Mouse (Mus musculus): ENCODE measurements around the gene Ifi208.
"Not testable (repeated sequence)": the region's sequence is repeated elsewhere in the genome, so short reads cannot be mapped to it uniquely, and the experiment has no call there.

Ifi208 gene

DNA sequence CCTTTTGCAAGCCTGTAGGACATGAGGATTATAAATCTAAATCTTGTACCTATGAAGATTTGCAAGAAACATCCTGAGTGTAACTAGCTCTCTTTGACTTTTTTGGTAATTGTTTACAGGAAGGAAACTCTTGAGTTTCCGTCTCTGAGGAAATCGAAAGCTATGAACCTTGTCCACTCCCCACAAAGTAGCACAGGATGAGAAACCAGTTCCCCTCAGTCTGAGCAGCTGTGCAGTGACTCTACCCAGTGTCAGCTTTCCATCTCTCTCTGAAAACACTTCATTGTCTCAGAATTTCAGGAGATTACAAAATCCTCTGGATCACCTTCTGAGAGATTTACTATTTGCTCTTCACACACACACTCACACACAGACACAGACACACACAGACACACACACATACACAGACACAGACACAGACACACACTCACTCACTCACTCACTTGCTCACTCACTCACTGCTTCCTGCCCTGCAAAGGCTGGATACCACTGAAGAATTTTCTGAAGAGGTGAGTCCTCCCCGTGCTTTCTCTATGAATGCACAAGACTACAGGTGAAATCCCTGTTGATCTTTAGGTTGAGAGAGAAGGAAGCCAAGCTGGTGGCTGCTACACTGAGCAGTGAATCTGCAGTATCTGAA, at the start of gene Ifi208:
Gene Ifi208 (plus strand): TSS at position 218 of the 640 bp plus-strand sequence.
- DNase-seq (ENCODE audit: low spot score in 2 of 2), result not testable (repeated sequence)

- DNase-seq (ENCODE audit: low spot score in 2 of 2), result no peak
These were observed 49.4 kb upstream of the Ifi208 start for GRCm38 (mm10) chr1:173624052-173624451.

GRCm38 (mm10) chr1:173626686-173627085, 46.8 kb upstream of the Ifi208 start:
- no peak for DNase-seq (ENCODE audit: low spot score in 2 of 2)

DNA sequence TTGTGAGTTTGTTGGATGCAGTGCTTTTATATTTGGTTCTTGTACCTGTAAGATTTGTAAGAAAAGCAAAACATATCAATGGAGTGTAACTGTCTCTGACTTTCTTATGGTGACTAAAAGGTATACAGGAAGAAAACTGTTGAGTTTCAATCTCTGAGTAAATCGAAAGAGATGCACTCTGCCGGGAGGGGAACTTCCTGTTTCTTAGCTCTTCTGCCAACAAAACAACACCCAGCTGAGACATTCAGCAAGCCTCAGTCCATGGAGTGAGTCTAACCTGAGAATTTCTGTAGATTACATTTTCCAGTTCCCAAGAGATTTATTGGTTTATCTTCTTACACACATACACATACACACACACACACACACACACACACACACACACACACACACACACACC, 42.9 kb upstream of the Ifi208 start, which contains the start of gene Ifi209:
Gene Ifi209 (plus strand): TSS at position 296 of the 400 bp plus-strand sequence.
- not testable (repeated sequence) for DNase-seq (ENCODE audit: low spot score in 2 of 2)

GRCm38 (mm10) chr1:173633969-173634645, 39.4 kb upstream of the Ifi208 start:
- DNase-seq (ENCODE audit: low spot score in 2 of 2), result no peak

GRCm38 (mm10) chr1:173645393-173645792, 28.1 kb upstream of the Ifi208 start:
- DNase-seq (ENCODE audit: low spot score in 2 of 2), result no peak

DNA sequence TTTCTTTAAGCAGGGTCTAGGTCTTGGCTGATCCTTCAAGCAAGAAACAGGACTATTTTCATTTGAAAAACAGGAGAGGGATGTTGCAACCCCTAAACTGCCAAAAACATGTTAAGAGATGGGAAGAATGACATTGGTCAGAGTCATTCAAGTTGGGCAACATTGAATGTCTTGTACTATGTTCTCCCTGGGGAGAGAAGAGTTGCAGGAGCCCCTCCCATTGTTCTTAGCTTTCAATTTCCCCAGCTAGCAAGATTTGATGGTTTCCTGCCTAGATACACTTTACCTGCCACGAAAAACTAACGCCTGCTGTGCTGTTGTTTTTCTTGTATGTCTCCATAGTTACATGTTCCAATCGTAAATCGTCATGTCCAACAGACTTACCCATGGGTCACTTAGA, 15.5 kb upstream of the Ifi208 start:
- DNase-seq (ENCODE audit: low spot score in 2 of 2), result no peak

DNA sequence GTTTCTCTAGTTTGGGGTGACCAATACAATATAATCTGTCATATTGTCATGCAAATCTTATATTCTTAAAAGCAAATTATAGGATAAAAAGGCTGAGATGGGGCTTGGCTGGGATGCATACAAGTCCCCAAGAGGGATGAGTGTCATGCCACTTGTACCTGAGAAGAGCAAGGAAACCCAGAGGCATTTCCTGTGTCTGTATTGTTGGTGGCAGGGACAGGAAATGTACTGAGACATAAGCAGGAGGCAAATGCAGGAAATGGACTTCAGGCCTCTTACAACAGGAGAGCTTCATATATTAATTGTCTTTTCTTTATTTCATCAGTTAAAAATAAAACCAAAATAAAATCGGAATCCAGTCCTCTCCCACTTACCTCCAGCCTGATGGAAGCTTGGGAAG, 5.1 kb downstream of the Ifi208 start:
- not testable (repeated sequence) for DNase-seq (ENCODE audit: low spot score in 2 of 2)

GRCm38 (mm10) chr1:173694270-173694669, 20.8 kb downstream of the Ifi208 start:
- DNase-seq (ENCODE audit: low spot score in 2 of 2), result no peak

GRCm38 (mm10) chr1:173733219-173733618, 59.7 kb downstream of the Ifi208 start:
- DNase-seq (ENCODE audit: low spot score in 2 of 2), result no peak

DNA sequence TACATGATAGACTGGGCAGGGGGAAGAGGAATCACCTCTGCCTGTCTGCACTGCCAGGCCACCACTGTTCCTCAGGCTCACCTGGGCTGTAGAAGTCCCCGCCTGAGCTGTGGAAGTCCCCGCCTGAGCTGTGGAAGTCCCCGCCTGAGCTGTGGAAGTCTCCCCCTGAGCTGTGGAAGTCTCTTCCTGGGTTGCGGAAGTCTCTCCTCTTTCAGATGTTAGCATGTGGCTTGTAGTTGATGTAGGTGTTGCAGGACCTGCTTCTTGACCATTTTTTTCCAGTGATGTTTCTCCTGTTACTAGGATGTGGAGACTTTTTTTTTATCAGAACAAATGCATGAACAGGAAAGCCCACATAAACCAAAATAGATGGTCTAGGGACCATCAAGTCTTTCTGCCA, 61.5 kb downstream of the Ifi208 start:
- DNase-seq (ENCODE audit: low spot score in 2 of 2), result not testable (repeated sequence)

- DNase-seq (ENCODE audit: low spot score in 2 of 2), result no peak
These were observed 63.5 kb downstream of the Ifi208 start for GRCm38 (mm10) chr1:173736986-173737385.

GRCm38 (mm10) chr1:173740537-173740936, 67.1 kb downstream of the Ifi208 start:
- no peak for DNase-seq (ENCODE audit: low spot score in 2 of 2)

- DNase-seq (ENCODE audit: low spot score in 2 of 2), result no peak
These were observed 68.2 kb downstream of the Ifi208 start, which contains the start of gene Ifi207 for GRCm38 (mm10) chr1:173741656-173742055. Gene Ifi207 (minus strand): TSS chr1:173741747.

DNA sequence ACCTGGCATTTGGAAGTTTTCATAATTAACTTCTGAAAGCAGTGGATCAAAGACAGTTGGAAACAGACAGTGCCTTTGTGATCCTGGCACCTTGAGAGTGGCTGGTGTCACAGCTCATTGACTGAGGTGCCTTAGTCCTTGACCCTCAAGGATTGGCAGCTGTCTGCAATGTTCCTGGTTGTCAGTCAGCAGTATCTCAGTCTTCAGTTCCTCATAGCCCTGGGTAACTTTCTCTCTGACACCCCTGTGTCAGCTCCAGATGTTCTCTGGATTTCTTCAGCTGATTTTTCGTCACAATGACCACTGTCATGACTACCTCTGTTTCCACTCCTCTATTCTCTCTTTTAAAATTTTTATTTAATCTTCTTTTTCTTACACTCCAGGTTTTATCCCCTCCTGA, 68.8 kb downstream of the Ifi208 start:
- no peak for DNase-seq (ENCODE audit: low spot score in 2 of 2)

Data from right cerebral cortex, postnatal 10 days (tissue).